Mouse (Mus musculus) right cerebral cortex, postnatal 14 days (tissue): ENCODE data around the gene Per2.

ENCODE experiments used
- DNase-seq: peaks from one replicate; pipeline ENCODE4 v3.0.0; 2022

Gene Per2

DNA sequence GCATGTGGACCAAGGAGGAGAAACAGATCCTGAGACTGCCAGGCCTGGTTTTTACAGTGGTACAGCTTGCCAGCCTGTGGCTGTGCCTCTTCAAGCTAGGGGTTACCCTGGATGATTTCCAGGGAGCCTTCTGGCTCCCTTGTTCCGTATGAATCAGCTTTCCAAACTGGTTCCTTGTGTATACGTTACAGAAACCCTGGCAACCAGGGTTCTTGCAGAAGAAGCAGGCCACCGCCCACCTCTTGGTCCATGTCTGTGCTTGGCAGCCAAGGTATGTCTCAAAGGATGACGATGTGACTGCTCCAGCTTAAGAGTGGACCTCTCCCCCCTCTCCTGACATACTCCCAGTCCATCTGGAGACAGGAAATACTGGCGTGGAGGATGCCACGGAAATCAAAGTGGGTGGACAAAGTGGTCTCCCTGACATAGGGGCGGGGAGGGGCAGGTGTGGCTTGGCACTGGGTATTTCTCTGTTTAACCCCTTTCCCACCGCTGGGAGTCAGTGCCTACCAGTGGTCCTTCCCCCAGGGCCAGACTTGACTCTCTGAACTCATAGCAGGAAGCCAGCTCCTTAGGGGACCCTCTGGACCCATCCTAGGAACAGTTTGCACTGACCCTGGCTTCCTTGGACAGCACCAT is 782 bp downstream of the Per2 start:
- DNase-seq = peak; percentile 58

DNA sequence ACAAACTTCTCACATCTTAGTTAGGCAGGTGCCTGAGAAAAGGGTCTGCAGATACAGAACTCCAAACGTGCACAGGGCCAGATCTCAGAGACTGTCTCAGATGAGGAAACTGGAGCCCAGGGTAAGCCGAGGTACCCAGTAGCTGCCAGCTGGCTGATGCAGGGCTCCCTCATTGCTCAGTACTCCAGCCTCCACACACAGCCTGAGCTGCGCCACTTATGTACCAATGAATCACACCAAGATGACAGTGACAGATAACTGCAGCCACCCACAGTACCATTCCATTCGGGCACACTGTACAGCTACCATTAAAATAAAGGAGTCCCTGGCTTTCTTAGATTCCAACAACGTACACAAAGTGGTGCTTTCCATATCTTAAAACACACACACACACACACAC is 1.4 kb downstream of the Per2 start:
- peak; percentile 54 for DNase-seq

DNA sequence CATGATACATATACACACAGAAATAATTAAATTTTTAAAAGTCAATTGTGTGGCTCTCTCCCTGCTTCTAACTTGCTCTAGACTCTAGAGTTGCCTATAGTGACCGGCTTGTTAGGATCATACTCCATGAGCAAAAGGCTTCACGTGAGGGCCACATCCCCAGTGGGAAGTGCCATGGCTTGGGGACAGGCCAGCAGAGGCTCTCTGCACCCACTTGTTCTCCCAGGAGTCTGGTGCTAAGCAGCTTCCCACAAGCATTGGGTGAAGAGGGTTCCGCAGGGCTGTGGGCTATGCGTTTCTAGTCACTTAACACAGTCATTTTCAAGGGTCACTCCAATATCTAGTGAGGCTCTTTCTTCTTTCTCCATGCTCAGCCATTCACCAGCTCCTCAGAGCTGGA is 2.0 kb downstream of the Per2 start:
- DNase-seq = no peak

DNA sequence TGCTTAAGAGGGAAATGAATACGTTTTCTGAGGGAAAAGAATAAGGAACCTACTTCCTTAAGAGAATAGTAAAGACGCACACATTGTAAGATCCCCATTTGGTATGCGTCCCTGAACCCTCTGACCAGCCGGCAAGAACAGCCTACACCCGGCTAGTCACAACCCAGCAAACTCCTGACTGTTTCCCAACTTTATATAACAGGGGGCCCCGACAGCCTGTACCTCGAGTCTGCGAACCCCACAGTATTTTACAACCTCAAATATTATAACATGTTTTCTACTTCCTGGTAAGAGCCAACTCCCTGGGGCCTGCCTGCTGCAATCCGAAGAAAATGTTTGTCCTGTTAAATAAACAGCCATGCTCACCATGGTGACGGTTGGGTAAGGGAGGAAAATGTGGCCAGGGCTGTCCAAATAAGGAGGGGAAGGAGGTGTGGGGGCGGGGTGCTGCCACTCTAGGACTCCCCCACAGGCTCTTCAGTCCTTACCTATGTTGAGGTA is 2.8 kb downstream of the Per2 start:
- peak; percentile 40 for DNase-seq

DNA sequence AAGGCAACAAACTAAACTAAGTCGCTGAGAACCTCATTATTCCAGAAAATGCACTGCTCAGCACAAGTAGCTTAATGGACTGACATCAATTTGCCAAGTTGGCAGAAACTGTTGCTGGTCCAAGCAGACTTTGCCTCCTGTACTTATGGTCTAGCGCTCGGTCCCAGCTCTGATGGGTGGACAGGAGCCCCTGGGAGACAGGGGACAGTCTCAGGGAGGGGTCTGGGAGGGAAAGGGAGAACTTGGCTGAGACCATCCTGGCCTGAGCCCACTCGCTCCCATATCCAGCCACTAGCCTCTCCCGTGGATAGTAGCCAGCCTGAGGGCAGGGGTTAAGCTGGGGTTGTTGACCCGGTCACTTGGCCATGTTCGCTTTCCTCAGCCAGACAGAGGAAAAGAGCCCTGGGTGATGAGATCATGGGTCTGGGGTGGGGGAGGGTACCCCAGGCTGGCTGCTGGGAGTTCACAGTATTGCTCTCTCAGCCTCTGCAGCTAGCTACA is 3.4 kb downstream of the Per2 start:
- DNase-seq = no peak

DNA sequence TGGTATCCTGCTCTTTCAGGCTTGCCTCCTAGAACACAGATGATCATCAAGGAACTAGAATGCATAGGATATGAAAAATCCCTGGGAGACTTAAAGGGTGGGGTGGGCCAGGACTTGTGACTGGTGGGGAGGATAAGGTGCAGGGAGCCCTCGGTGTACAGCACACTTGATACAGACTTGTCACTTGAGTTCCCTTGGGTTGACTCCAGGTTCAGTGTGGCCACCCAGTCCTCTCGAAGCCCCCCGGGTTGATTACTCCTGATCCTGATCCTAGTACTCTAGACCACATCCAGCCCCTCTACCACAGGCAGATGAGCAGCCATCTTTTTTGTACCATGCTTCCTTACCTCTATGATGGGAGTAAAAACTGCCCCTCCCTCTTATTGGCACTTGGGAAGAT is 4.2 kb downstream of the Per2 start:
- no peak for DNase-seq

DNA sequence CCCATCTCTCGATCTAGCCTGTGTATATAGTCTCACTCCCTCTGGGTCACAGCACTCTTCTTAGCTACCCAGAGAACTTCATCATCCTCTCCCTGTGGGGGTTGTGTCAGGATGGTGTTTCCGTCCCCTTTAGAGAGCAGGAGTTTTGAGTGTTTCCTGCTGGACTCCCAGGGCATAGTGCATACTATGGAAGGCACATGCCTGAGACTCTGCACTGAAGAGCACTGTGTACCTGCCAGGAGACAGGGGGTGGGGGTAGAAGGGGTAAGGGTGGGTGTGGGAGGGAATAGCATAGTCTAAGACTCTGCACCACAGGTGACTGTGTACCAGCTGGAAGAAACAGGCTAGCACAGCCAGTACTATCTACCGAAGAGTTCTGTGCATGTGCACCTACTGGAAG is 4.8 kb downstream of the Per2 start:
- no peak for DNase-seq

DNA sequence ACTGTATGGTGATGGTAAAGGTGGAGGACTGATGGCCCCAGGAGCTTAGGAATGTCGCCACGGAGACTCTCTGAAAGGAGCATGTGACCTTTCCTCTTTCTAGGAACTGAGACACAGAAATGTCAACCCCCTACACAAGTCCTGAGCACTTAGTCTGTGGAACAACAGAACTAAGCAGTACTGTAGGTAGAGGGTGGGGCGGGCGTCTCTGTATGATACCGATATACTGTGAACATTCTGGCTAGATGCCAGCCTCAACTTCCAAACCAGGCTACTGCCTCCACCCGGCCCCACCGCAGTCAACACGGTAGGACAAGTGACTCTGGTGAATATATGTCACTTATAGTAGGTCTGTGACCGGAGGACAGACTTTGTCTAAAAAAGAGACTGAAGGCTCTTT is 5.2 kb downstream of the Per2 start:
- DNase-seq = no peak

DNA sequence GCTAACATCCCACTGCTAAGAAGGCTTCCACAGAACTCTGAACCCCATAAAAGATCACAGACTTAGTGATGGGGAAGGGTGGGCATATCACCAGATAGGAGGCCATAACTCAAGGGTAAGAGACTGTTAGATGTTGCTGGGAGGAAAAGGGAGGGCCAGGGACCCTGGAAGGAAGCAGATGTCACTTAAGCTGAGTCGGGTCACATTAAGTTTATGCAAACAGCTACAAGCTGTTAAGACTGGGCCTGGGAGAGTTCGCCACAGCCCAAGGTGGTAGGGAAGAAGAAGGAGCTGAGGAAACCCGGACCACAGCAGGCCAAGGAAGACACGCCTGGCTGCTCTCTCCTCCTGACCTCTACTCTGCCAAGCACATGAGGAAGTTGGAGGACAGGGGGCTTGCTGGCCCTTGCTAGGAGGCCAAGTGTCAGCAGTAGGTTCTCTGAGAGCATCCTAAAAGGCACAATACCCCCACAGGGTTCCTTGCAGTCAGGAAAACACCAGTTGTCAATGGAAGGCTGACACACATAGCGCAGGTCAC is 7.5 kb downstream of the Per2 start:
- DNase-seq = no peak

DNA sequence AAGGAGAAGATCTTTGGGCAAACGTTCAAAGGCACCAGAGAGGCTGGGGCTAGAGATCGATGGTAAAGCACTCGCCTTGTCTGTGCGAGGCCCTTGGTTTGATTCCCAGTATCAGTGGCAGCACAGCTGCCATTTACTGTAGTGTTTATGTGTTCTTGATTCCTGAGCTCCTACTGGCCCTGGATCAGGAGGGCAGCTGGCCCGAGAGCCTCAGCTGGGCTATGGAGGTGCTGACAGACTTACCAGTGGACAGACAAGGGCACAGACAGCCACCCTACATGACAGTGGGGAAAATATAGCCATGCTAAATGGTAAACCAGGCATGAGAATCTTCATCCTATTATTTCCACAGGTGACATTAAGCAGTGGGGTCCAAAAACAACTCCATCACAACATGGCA is 8.3 kb downstream of the Per2 start:
- DNase-seq = peak; percentile 0

DNA sequence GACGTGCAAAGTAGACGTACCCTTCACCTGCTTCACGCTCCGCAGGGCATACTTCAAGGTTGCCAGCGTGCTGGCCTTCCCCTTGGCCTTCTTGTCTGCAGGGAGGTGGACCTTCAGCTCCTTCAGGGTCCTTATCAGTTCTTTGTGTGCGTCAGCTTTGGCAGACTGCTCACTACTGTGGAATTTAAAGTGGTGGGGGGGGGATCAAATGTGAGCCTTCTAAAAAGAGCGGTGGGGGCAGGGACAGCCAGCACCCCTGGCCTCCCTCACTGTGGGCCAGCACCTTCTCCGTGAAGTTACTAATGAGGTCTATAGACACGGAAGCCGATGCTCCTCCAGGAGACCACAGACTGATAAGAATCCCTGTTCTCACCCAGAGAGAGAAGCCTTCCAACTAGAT is 10.4 kb downstream of the Per2 start:
- DNase-seq = no peak

DNA sequence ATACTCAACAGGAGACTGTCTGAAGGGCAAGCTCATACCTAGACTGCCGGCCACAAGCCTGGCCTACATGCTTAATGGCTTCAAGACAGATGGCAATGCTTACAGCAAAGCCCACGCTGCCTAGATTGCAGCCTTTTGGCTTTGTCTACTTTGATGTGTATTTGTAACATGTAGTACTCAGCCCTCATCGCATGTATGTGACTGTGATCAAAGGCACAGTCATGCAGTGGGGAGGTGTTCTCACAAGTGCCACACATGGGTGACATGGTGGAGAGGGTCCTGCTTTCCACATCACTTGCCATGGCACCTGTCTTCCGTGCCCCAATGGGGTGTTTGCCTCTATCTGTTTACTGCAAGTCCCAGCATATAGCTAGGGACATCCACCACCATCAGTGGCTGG is 12.6 kb downstream of the Per2 start:
- DNase-seq = peak; percentile 1

DNA sequence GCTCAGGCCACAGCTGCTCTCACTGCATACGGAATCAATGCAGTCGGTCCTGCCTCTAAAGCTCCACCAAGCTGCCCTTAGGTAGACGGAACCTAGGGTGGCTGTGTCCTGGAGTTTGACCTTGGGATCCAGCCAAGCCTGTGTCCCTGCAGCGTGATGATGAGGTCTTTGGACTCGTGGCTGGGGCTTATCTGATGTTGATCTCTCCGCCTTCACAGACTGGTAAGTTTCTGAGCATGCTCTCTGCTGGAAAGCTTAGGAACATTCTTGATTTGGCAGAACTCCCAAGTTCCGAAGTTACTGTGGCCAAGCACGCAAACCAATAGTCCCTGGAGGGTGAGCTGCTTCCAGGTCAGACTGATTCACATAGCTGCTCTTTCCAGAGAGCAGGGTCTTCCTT is 13.1 kb downstream of the Per2 start:
- peak; percentile 11 for DNase-seq

DNA sequence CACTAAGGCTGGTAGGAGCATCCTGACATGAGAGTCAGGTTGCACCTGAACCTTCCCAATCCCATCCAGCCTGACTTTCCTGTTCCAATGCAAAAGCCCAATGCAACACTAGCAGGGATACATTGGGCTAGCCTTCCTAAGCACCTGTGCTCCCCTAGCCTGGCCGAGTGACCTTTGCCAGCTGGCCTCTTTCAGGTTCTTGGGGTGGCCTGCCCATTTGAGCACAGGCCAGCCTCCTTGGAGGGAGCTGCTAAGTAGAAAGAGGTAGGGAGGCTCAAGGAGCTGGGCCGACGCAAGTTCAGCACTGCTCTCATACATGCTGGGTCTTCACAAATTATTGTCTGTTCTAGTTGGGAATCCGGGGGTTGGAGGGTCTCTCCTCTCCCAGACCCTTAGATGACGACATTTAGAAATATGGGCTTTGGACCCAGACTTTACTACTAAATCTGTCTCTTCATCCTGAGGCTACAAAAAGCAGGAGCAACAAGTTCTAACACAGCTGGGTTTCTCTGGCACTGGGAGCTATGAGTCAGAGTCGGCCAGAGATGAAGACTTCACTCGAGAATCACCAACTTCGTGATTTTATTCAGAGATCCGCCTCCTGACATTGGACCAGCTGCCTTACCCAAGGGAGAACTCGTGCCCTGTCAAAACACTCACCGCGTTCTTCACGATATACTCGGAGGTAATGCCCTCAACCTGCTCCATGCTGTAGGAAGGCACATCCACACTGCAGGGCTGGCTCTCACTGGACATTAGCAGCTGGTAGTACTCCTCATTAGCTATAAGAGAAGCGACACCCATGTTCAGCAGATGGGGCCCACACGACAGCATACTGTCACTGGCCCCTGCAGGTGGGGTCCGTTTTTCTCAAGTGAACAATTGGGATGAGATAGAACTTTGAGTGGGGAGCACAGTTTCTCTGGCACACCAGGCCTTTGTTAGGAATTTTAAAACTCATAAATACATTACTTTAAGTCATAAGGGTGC is 14.0 kb downstream of the Per2 start:
- no peak for DNase-seq

DNA sequence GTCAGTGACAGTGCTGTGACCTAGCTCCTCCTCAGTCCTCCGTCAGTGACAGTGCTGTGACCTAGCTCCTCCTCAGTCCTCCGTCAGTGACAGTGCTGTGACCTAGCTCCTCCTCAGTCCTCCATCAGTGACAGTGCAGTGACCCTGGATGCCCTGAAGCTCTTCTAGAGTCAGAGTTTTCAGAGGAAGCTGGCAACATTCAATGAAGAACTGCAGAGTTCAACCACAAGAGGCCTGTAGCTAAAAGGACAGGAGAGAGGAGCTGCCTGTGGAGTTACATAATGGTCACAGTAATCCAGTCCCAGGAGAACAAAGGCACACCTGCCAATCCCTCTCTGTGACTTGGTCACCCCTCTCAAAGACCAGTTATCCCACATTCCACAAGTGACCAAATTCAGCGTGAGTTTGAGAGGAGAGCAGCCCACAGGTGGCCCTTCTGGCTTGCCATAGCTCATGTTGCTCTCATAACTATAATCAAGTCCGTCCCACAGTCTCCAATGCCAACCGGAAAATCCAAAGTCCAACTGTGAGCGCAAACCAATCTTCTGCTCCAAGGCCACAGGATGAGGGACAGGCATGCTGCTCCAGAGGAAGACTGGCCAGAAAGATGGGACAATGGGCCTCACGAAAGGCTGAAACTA is 16.7 kb downstream of the Per2 start:
- DNase-seq = no peak

DNA sequence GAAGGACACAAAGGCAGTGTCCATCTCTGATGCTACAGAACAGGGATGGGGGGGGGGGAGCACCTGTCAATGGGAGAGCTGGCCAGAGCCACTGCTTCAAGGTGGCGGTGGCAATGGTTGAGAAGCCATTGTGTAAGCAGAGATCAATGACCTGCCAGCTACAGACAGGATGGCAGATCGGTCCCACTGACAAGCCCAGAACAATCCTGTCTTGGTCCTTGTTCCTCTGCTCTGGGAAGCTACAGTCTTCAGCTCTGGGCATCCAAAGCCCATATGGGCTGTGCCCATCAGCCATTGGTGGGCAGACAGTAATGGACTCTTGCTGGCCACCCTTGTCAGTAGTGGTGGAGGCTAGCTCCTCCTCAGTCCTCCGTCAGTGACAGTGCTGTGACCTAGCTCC is 17.3 kb downstream of the Per2 start:
- no peak for DNase-seq

DNA sequence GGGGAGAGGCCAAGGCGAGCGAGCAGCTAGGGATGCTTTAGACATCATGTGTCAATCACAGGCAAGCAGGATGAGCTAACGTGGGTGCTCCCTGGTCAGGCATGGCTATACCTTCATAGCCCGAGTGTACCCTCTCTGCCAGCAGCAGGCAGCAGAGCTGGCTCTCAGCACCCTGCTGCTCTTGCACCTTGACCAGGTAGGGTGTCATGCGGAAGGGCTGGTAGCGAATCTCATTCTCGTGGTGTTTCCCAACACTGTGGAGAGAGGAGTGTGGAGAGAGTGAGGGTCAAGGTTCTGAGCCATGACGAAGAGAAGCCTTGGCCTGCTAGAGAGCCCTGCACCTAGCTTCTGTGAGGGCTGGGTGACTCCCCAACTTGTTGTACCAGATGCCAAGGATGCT is 19.3 kb downstream of the Per2 start:
- DNase-seq = no peak

DNA sequence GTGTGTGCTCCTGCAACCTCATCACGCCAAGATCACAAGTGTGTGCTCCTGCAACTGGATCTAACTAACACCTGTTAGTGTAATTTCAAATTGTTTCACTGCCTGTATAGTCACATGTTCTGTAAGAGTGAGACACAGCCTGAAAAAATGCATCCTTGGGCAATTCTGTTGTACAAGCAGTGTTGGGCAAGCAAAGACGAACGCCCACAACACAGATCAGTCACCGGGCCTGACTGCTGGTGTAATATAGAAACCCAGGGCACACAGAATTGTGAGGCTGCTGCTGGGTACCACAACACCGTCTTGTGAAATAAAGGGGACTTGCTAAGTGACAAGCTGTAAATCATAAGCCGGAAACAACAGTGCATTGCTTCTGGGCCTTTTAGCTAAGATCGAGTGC is 21.6 kb downstream of the Per2 start:
- DNase-seq = no peak

DNA sequence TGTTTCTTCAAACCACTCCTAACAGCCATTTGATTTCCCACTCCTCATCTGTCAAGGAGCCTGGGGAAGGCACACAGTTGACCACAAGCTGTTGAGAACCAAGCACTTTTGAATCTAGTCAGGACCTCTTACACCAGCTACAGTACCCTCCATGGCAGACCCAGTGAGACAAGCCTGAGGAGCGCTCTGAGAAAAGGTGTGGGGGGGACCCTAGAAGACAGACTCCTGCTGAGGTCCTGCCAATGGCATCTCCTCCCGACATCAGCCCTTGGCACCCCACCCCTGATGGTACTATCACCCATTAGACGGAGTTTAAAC is 22.1 kb downstream of the Per2 start:
- no peak for DNase-seq

DNA sequence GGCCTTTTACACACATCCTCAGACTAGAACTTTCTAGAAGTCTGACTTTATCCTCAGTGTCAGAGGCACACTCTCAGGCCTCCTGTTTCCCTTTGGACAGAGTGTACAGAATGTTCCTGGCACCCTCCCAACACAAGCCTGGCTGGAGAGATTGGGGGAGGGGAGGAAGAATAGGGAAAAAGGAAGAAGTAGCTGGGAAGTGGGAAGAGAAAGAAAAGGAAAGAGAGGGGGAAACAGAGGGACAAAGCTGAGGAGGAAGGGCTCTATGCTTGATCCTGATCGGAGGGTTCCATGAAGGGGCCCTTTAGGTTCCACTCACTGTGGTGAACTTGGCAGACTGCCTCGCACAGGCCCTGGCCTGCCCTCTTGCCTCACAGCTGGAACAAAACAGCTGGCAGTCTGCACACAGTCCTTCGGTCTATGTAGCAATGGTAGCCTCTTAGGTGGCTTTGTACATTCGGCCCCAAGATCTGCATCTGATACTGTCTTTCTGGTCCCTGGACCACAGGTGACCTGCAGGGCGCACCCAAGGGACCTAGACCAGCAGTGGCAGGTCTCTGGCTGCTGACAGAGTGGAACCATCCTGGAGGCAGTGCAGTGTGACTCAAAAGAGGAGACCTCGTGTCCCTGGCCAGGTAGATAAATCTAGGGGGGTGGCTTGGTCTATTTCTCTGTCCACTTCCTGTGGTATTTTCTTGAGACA is 22.6 kb downstream of the Per2 start:
- no peak for DNase-seq

DNA sequence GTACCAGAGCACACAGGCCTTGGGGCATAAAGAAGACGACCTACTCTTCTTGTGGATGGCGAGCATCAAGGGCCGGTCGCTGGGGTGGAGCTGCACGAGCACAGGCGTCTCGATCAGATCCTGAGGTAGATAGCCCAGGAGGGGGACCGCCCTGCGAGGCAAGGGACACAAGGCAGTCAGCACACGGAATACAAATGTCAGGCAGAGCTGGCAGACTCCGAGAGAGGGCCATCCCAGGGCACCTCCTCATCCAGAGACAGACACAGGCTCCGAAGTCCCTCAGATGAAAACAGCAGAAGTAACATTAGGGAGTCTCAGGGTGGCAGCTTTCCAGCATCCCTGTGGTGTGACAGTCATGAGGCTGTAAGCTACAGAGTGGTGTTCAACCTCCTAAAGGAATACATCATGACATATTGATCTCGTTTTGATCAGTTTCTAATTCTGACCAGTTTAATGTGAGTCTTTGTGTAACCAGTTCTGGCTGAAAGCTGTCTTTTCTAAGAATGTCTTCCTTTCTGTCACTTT is 23.5 kb downstream of the Per2 start:
- no peak for DNase-seq

DNA sequence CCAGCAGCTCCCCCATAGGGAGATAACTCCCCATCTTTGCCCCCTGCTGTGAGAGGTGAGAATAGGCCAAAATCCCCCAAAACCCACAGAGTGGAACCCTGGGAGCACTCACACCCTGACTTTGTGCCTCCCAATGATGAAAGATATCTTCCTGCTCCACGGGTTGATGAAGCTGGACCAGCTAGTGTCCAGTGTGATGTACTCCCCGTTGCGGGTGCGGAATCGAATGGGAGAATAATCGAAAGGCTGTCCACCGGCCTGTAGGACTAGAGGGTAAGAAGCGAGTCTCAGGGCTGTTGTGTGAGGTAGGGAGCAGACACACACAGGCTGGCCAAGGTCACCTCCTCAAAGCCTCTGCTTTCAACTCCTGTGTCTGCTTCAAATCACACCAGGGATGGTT is 24.2 kb downstream of the Per2 start:
- no peak for DNase-seq

DNA sequence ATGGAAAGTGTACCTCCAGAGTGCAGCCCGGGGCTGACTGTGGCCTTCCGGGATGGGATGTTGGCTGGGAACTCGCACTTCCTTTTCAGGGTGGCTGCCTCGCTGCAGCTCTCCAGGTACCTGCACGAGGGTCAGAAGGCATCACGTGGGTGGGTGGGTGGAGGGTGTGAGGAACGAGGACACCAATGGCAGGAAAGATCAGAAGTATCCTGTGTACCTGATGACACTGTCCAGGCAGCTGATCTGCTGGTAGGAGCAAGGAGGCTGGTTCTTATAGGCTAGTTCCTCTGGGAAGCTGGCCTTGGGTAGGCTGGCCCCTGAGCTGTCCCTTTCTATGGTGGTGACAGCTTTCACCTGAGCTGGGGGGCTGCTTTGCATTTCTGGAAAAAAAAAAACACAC is 28.4 kb downstream of the Per2 start:
- DNase-seq = no peak
